Mouse (Mus musculus) 416B (cell line): ENCODE measurements around the gene Sema3e.

Experiments
- DNase-seq: peaks from one replicate; pipeline ENCODE4 v3.0.0; 2011; ENCODE audit warnings: low read depth

The Sema3e gene

DNA sequence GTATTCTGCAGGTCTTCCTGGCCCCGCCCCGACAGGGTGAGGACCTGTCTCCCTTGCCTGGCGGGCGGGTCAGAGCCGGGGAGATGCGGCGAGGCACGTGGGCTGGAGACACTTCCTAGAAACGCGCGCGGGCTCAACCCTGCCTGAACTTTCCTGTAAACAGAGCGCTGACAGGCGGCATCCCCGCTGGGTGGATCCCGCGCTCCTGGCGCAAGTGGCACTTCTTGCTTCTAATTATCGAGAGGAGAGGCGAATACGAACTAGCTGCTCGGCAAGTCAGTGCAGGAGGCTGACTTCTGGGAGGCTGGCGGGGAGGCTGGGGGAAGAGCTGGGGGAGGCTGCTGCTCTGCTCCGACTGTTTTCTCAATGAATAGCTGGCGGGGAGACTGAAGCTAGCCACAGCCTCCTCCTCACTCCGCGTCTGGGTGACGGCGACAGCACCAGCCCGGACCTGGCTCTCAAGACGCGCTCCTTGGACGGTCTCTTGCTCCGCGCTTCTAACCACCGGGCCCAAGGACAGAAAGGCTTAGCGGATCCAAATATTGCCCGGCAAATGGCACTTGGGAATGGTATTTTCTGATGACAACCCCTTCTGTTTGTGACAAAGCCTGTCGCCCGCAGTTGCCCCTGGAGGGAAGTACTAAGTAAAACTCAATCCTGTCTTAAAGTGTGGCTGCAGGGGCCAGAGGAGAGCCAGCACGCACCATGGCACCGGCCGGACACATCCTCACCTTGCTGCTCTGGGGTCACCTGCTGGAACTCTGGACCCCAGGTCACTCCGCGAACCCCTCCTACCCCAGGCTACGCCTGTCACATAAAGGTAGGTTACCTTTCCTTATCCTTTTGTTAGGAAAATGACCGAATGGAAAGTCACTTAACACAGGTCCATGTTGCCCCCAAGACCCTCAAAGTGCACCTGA lies at the start of gene Sema3e:
Gene Sema3e, plus strand, starts transcription at position 72 of the 920 bp plus-strand sequence.
- no peak for DNase-seq

DNA sequence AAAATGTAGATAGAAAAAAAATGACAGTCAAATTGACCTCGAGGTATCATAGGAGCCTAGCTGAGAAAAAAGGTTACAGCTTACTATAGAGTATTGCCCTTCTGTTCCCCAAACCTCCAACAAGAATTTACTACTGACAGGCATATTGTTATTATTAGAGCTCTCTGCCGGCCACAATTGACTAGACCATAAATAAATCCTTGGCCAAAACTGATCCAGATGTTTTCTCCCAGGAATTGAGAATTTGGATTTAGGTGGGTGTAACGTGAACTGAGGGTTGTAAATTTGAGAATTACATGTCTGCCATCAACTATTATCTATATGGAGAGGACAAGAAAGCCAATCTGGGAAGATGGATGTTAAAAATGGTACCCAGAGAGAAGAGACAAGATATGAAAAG lies 47.5 kb upstream of the Sema3e start:
- no peak for DNase-seq

- DNase-seq: no peak
Measured at GRCm38 (mm10) chr5:13979156-13979555, 45.9 kb upstream of the Sema3e start.

DNA sequence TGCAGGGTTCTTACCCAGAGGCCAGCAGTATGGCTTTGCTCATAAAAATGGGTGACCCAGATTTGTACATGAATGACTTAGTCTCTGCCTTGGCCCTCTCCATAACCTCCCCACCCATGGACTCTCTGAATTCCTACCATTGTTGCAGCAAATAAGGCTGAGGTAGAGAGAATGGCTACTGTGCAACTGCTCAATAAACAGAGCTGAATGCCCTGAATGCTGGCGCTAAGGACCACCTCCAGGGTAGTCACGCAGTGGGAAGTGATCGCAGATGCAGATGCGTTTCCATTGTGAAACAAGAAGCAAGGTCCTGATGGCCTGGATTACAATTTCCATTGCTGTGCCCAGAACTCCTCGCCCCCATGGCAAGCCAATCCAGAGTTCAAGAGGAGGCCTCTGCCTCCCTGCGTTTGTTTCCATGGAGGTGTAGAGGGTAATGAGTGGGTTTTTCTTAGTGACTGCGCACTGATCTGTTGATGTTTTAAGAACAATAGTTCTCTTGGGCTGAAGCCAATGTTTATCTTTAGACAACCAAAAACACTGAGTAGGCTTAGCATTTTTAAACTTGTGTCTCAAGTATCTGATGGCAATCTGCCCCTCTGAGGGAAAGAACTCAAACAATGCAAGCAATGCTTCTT lies 42.5 kb upstream of the Sema3e start:
- no peak for DNase-seq

DNA sequence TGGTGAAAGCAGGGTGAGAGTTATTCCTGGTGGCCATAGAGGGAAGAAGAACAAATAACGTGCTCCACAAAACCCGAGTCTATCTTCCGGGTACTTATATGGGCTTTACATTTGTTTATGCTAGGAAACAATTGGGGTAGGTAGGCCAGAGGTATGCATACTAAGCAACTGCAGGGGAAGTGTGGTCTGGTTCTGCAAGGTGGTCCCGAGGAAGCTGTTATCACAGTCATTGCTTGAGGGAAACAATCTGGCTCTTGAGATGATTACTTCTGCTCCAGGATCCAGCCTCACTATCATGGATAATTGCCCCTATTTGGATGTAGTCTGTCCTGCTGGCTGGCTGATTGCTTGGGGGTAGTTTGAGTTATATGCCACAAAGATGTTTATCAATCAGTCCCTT lies 41.5 kb upstream of the Sema3e start:
- no peak for DNase-seq

GRCm38 (mm10) chr5:13985669-13986068 lies 39.4 kb upstream of the Sema3e start:
- no peak for DNase-seq

GRCm38 (mm10) chr5:13987123-13987522 lies 38.0 kb upstream of the Sema3e start:
- peak; percentile 92 for DNase-seq

DNA sequence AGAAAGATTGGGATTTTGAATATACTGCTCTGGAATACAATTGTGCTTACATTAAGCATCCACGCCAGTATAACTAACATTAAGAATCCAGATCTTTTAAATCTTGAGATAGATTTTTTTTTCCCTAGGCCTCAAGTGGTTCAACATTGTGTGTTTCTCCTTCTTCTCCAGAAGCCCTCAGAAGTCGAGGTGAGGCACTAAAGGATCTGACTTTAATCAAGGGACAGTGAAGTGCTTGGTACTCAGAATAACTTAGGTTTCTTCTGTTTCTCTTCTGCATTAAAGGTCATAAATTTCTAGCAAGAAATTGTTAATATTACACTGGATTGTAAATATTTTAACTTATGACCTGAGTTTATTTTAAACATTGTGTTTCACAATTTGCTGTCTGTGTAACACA lies 37.1 kb upstream of the Sema3e start:
- DNase-seq: no peak

GRCm38 (mm10) chr5:13992734-13993396 lies 32.2 kb upstream of the Sema3e start:
- DNase-seq: peak; percentile 59

DNA sequence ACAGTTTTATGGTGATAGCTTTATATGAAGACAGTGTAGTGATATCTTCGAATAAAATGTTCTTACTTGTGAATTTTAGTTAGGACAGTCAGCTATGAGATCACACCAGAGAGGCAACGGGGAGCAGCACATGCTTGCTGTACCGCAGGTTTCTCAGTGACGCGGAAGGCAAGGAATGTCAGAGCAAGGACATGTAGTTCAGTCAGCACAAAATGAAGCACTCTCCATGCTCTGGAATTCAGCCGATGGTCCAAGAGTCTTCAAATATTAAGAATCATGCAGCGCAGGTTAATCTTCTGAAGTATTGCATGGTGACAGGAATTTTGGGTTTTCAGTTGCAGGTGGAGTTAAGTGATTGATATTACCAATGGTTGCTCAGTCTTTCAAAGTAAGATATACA lies 3.3 kb downstream of the Sema3e start:
- no peak for DNase-seq

GRCm38 (mm10) chr5:14030796-14031195 lies 5.7 kb downstream of the Sema3e start:
- peak; percentile 41 for DNase-seq

DNA sequence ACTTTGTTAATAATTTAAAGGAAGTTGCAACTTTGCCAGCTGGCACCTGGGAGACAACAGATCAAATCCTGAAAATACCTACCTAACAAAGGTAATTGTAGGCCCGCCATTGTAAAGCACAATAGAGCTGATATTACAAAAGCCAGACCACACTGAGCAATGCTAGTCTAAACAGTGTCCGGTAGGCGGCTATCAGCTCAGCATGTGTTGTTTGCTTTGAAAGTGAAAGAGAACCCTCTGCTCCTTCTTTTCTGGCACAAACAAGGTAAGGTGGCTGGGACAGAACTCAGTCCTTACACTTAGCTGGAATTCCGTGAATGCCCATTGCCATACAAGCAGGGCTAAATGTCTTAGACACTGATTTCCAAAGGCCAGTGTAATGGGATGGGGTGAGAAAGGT lies 7.0 kb downstream of the Sema3e start:
- DNase-seq: no peak

- no peak for DNase-seq
Measured at GRCm38 (mm10) chr5:14033302-14033701, 8.2 kb downstream of the Sema3e start.

DNA sequence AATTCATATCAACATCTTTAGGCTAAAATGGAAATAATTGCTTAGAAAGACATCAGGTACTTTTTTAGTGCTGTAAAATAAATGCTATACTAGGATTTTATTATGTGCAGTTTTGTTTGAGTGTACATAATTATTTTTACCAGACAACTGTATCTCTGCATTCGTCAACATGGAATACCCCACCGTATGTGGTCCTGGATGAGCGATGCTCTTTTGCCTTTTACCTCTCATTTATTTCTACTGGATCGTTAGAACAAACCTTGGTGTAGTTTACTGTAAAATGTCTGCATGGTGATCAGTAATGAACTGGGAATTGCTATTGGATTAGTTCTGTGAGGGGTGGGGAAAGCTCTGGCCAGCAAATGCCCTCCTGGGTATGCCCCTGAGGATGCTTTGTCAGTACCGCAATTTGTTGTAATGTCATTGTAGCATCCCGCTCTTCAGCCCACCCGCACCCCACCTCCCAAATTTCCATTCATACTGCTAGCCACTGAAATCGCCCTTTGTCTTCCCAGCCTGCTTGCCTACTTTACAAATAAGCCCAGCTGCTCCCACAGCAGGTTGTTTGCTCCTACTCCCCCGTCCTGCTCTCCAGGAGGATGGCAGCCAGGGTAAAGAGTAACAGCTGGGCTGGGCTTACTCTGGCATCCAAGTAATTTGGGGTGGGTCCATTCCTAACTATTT lies 13.9 kb downstream of the Sema3e start:
- no peak for DNase-seq

DNA sequence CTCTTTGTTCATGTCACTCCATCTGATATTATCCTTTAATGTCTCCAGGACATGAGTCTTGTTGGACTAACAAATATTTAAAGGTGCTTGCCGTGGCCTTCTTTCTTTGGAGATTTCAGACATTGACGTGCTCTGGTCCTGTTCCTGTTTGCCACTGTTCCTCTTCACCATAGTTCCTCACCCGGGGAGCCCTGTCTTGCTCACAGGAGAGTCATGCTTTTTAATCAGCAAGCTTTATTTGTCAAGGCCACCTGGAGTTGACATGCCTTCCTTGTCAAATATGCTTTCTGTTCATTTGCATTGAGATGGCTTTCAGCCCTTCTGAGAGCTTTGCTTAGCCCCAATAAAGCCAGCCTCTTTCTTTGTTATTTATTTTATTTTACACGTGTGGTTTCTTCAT lies 15.1 kb downstream of the Sema3e start:
- DNase-seq: no peak

GRCm38 (mm10) chr5:14043116-14043515 lies 18.0 kb downstream of the Sema3e start:
- no peak for DNase-seq

- DNase-seq: no peak
Measured at GRCm38 (mm10) chr5:14043983-14044382, 18.9 kb downstream of the Sema3e start.

DNA sequence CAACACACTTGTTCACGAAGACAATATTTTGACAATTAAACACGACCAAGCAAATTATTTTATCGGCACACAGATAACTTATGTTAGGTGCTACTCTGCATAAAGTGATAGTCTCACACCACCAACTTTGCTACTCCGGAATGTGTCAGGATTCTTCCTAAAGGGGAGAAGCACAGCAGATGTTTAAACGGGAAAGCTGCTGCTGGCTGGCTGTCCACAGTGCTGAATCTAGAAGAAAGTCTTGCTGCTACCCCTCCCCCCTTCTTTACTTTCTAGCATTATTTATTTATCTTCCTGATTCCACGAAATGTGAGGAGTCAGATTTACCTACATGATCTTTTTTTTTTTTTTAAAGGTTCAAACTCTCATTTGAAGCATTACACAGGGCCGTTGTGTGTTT lies 23.6 kb downstream of the Sema3e start:
- no peak for DNase-seq

DNA sequence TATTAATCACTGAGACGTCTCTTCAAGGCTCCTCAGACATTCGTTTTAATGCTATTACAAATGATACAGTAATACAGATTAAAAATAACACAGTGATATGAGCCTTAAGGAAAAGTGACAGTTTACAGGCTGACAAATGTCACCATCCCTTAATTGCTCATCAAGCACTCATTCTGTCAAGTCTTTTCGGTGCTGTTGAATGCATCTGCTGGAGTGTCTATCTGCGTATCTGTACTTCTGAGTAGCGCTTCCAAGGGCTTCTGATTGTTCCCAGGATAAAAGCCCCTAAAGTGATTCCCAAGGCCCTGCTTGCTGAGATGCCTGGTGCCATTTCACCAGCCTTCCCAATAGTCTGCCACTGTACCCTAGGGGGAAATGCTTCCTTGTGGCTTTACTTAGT lies 29.4 kb downstream of the Sema3e start:
- no peak for DNase-seq

DNA sequence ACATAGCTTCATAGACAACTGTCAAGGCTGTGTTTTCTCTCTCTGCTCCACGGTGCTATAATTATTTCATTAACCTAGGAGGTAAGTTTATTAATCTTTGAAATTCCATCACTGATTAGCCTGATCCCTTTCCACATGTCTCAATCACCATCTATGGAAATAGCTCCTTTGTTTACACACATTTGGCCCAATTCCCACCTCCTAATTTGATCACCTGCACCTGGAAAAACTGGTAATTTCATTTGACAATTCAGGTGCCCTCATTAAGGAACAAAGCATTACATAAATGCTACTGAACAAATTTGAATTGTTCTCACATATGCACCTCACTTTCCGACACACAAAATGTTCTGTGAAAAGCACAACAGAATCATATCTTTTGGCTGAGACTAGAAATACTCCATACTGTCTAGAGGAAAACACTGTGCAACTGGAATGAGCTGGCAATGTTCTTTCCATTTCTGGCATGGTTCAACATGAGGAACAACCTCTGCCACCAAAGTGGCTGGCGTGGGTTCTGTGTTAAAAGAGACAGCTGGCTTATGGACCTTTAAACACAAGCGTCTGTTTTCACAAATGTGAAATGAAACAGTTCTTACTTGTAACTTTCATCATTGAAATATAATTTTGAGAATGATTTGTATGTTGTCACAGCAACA lies 34.9 kb downstream of the Sema3e start:
- DNase-seq: no peak

- DNase-seq: no peak
Measured at GRCm38 (mm10) chr5:14062918-14063481, 37.9 kb downstream of the Sema3e start.
